Mouse (Mus musculus) limb, embryonic 10.5 days (tissue): ENCODE data around the gene Vezf1. TPM values are rescaled to one million over a fixed set of nuclear protein-coding genes. Genes with fewer than 3 reads are reported as not detected.

Experiments used
- DNase-seq: peaks from one replicate; pipeline ENCODE4 v3.0.0-alpha.2; 2017; ENCODE audit warnings: low spot score
- H3K27ac ChIP-seq: fragments of 300-500 bp; sonication (generic); 2 replicates; pipeline ENCODE4 v1.5.1; 2016; ENCODE audit warnings: mild to moderate bottlenecking
- H3K27me3 ChIP-seq: fragments of 300-500 bp; sonication (generic); 2 replicates; pipeline ENCODE4 v1.6.1; 2016; ENCODE audit warnings: low read depth, mild to moderate bottlenecking; ENCODE audit not compliant: poor library complexity, severe bottlenecking
- H3K36me3 ChIP-seq: fragments of 300-500 bp; sonication (generic); 2 replicates; pipeline ENCODE4 v1.6.1; 2016; ENCODE audit warnings: mild to moderate bottlenecking, moderate library complexity
- H3K4me1 ChIP-seq: fragments of 300-500 bp; sonication (generic); 2 replicates; pipeline ENCODE4 v1.6.1; 2016
- H3K4me3 ChIP-seq: fragments of 300-500 bp; sonication (generic); 2 replicates; pipeline ENCODE4 v1.5.1; 2016; ENCODE audit warnings: mild to moderate bottlenecking, moderate library complexity
- H3K9me3 ChIP-seq: fragments of 300-500 bp; sonication (generic); replicated peaks from 2 replicates; pipeline ENCODE4 v1.6.1; 2016; ENCODE audit warnings: mild to moderate bottlenecking
- WGBS: fragments of 180-500 bp; shearing (Covaris S2); methylation state at CpG from one replicate; pipeline ENCODE4 v1.1.7; 2016; 5-methylcytosine and 5-hydroxymethylcytosine counted together
- polyA plus RNA-seq: library from polyadenylated mRNA; unstranded; fragments of >200 nt; fragmentation: Nextera tagmentation; extraction: Ambion mirVana; gene quantifications from 2 replicates; pipeline ENCODE4 v1.2.1, GENCODE M21; 2016

The Vezf1 gene
- polyA plus RNA-seq, 1 experiment from 2014 or later, result 59.2 TPM

DNA sequence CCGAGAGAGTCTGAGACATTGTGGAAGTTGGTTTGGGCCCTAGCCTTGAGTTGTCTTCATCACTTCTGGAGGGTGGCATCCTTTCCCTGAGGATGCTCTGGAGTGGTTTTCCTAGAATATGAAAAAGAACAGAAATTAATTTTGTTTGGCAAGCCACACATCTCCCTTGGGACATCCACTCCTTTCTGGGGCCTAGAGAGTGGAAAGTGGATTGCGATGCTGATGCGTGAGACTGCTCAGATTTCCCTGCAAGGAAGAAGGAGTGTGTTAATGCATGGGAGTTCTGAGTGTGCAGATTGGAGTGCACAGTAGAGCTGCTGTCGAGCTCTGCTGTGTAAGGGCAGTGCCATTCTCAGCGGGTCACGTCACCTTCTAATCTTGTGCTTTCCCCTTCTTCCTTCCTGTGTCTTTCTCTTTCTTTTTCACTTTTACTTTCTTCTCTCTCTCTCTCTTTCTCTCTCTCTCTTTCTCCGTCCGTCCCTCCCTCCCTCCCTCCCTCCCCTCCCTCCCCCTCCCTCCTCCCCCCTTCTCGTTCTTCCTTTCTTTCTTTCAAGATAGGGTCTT is 42.0 kb downstream of the Vezf1 start:
- WGBS, result 76% methylated on average over 9 of the region's 9 CpGs
- no peaks in the 10 kb centered on the region for H3K27me3 ChIP-seq
- H3K36me3 ChIP-seq, result no peaks in the 10 kb centered on the region
- no peak for DNase-seq
- H3K27ac ChIP-seq, result no peak overlapping the region
- H3K9me3 ChIP-seq, result no peaks in the 10 kb centered on the region
- H3K4me1 ChIP-seq, result peaks cover 86% of the 10 kb centered on the region
- H3K4me3 ChIP-seq, result no peak overlapping the region

DNA sequence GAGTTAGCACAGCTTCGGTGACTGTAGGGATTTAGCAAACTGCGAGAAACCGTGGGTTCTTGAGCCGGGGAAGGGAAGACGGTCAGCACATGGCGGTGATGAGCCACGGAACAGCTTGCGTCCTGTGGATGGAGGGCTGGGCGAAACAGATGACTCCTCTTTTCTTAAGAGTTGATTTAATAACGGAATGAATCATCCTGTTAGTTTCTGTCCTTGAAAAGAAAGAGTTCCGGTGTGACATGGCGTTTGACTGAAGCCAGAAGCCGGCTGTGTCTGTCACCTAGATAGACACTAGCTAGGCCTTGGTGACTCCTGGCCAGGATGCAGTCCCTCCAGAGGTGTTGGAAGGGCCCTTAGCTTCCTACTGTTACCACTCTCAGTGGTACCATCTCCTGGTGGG is 44.0 kb downstream of the Vezf1 start:
- H3K27ac ChIP-seq, result 0 out of 2 replicates have a peak overlapping the region, but pooled peaks have one; percentile 14
- DNase-seq, result no peak

DNA sequence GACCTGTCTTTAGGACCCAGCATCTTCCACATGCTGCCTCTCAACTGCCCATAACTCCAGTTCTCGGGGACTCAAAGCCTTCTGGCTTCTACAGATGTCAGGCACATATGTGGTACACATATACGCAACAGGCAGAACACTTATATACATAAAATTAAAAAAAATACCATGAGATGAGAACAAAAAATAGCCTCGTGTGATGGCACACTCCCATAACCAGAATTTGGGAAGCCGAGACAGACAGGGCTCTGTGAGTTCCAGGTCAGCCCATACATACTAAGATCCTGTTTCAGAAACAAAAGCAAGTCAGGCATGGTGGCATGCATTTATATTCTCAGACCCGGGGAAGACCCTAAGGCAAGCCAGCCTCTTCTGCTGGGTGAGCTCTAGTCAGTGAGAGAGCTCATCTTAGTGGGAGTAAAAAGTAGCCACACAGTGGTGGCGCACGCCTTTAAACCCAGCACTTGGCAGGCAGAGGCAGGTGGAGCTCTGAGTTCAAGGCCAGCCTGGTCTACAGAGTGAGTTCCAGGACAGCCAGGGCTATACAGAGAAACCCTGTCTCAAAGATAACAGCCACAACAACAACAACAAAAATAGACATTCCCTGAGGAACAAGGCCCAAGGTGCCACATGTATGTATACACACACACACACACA is 44.7 kb downstream of the Vezf1 start:
- 0 out of 2 replicates have a peak overlapping the region, but pooled peaks have one; percentile 16 for H3K27ac ChIP-seq
- H3K36me3 ChIP-seq, result no peaks in the 10 kb centered on the region
- no peaks in the 10 kb centered on the region for H3K27me3 ChIP-seq
- H3K9me3 ChIP-seq, result no peaks in the 10 kb centered on the region
- 85% methylated on average over 7 of the region's 7 CpGs for WGBS
- no peak overlapping the region for H3K4me3 ChIP-seq
- H3K4me1 ChIP-seq, result peaks cover 92% of the 10 kb centered on the region
- no peak for DNase-seq

More for the DNA sequence above, 44.0 kb downstream of the Vezf1 start:
- H3K36me3 ChIP-seq, result no peaks in the 10 kb centered on the region
- no peaks in the 10 kb centered on the region for H3K9me3 ChIP-seq
- no peak overlapping the region for H3K4me3 ChIP-seq
- 49% methylated on average over 13 of the region's 13 CpGs for WGBS
- peaks cover 91% of the 10 kb centered on the region for H3K4me1 ChIP-seq
- no peaks in the 10 kb centered on the region for H3K27me3 ChIP-seq

DNA sequence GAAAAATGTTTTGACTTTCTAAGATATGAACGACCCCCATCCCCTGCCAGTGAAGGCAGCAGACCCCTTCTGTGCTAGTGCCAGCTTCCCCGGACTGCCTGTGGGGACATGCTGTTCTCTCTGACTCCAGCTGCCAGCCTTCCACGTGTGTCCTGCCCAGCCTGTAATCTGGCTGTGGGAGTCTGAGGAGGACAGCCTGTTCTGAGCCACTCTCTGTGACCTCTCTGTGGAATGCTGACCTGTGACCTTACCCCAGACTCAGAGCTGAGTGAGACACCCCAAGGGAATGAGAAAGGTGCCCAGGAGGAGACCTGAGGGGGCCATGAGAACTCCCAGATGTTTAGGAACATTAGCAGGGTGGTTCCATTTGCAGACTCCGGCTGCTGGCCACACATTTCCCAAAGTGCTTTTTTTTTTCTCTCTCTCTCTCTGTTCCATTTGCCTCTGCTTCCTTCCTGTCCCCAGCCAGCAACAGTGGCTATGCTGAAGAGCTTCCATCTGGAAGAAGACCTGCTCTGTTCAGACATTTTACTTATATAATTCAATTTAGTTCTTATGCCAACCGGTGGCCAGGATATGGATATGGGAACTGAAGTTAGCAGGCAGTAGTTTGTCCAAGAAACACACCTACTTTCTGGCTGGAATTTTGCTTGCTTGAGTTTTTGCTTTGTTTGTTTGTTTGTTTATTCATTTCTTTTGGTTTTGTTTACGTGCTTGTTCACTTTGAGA is 45.6 kb downstream of the Vezf1 start:
- Histone ChIP-seq H3K4me1 (peaks cover 94% of the 10 kb centered on the region), H3K27ac (peak overlapping the region; percentile 47), H3K27me3 (no peaks in the 10 kb centered on the region), H3K36me3 (no peaks in the 10 kb centered on the region), H3K9me3 (no peaks in the 10 kb centered on the region), H3K4me3 (no peak overlapping the region)
- no peak for DNase-seq
- WGBS, result 46% methylated on average over 6 of the region's 6 CpGs

DNA sequence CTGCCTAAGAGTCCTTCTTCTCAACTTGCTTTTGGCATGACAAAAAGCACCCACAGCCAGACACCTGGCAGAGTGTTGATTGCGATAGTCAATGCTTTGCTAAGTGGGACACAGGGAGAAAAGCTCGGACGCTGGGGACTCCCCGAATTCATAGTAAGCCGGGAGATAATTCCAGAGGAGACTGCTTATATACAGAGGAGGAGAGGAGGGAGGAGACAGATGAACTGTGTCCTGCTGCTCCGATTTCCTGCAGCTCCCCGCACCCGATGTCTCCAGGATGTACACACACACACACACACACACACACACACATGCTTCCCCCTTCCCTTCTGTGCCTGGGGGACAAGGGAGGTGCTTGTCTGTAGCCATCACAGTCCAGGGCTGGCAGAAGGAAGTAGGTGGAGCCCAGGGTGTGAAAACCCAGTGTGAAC is 46.8 kb downstream of the Vezf1 start:
- Histone ChIP-seq H3K27me3 (no peaks in the 10 kb centered on the region), H3K27ac (peak overlapping the region; percentile 72)
- WGBS, result 46% methylated on average over 8 of the region's 8 CpGs

DNA sequence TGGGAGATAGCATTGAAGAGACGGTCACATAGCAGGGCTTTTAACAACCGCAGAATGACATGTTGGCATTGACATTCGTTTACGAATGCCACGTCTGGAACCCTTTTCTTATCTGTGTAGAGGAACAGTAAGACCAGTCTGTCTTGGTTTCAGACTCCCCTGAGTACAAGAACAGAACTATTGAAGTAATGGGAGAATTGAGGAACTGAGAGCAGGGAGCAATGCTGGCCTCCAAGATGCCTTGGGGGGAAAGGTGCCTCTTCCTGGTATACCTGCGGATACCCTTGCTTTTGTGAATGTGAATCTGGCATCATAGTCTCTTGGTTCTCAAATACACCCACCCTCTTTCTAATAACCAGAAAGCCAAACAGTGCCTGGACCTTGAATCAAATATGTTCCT is 48.5 kb downstream of the Vezf1 start:
- WGBS, result 91% methylated on average over 6 of the region's 6 CpGs
- peaks cover 83% of the 10 kb centered on the region for H3K4me1 ChIP-seq

More for the DNA sequence above, 46.8 kb downstream of the Vezf1 start:
- Histone ChIP-seq H3K36me3 (no peaks in the 10 kb centered on the region), H3K4me1 (peaks cover 94% of the 10 kb centered on the region), H3K9me3 (no peaks in the 10 kb centered on the region), H3K4me3 (no peak overlapping the region)
- DNase-seq, result no peak

DNA sequence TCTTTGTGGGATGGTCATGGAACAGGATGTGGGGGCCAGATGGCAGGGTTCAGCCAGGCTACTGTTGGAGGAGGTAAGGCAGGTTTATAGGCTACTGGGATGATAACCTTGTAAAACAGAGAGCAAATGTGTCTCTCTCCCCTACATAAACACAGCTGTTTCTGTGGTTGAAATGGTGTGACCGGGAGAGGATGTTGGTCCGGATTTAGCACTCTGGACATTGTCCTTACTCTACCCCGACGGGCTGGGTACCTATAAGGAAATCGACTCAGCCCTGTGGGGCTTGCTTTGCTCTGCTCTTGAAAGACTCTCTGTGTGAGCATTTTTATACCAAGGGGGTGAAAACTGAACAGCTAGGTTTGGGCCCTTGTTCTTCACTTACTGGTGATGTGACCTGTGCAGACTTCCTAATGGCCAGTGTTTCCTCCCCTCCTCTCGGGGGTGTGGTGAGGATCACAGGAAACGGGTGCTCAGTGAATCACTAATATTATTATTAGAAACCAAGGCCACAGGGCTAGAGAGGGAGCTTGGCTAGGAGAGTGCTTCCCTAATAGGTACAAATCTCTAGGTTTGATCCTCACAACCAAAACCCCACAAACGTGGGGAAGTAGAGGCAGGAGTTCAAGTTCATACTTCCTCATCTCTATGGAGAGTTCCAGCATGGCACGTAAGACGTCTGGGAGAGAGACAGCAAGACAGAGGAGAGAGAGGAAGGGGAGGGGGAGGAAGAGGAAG is 49.4 kb downstream of the Vezf1 start:
- WGBS, result 60% methylated on average over 10 of the region's 10 CpGs
- Histone ChIP-seq H3K4me3 (no peak overlapping the region), H3K36me3 (peaks cover 4% of the 10 kb centered on the region; the same call in 1 of the 2 replicates), H3K27me3 (no peaks in the 10 kb centered on the region), H3K4me1 (peaks cover 81% of the 10 kb centered on the region), H3K27ac (peak overlapping the region; percentile 90), H3K9me3 (no peaks in the 10 kb centered on the region)
- no peak for DNase-seq

More for the DNA sequence above, 48.5 kb downstream of the Vezf1 start:
- peak overlapping the region; percentile 90; the same call in 1 of the 2 replicates for H3K27ac ChIP-seq
- no peak for DNase-seq
- H3K9me3 ChIP-seq, result no peaks in the 10 kb centered on the region
- no peaks in the 10 kb centered on the region for H3K27me3 ChIP-seq
- peaks cover 4% of the 10 kb centered on the region; the same call in 1 of the 2 replicates for H3K36me3 ChIP-seq
- no peak overlapping the region for H3K4me3 ChIP-seq

DNA sequence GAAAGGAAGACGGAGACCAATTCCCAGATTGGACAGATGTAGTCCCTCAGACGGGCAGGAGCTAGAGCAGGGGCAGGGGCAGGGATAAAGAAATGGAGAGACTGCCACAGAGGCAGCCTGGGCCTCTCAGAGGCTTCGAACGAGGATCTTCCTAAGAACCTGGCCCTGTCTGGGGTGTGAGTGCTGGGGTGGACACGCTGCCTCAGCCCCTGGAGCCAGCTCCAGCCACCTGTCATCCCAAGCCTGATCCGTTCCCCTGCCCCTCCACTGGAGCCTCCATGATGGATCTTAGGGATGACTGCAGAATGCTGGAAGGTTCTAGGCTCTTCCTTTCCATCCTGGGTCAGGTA is 50.0 kb downstream of the Vezf1 start:
- Histone ChIP-seq H3K4me1 (peaks cover 80% of the 10 kb centered on the region), H3K27me3 (no peaks in the 10 kb centered on the region), H3K27ac (peak overlapping the region; percentile 90), H3K4me3 (no peak overlapping the region), H3K36me3 (peaks cover 4% of the 10 kb centered on the region; the same call in 1 of the 2 replicates), H3K9me3 (no peaks in the 10 kb centered on the region)
- whole genome bisulfite sequencing, result 61% methylated on average over 6 of the region's 6 CpGs
- no peak for DNase-seq

DNA sequence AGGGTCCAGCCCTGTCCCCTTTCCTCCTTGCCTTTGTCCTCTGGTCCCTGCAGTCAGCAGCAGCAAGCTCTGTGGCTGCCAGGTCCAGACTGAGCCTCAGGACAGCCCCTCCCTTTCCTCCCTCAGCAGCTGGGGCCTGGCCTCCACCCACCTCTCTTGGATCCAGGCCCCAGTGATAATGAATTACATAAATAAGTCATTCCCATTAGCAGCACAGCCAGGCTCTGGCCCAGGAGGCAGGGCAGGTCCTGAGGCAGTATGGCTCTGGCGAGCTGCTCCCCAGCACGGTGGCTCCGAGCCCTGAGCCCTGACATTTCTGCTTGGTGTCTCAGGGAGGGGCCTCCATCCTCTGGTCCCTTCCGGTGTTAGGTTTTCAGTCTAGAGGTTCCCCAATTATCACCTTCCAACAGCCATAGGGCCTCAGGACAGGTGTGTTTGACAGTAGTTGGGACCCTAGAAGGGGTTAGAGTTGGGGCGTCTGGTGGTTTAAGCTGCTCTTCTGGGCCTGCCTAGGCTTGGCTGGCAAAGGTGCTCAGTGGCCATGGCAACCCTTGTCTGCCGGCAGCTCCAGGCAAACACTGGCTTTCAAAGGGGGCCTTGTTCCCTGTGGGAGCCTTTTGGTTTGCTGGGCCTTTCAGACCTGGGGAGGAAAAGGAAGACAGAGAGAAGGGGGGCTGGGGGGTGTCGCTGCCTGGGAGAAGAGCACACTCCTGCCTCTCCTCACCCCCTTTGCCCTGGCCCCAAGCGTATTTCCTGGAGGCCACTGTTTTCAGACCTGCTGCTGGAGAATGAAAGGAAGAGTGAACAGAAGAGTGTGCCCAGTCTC is 51.0 kb downstream of the Vezf1 start:
- peak; percentile 69 for DNase-seq
- Histone ChIP-seq H3K27me3 (no peaks in the 10 kb centered on the region), H3K27ac (peak overlapping the region; percentile 90), H3K4me3 (peak overlapping the region; percentile 27), H3K36me3 (peaks cover 4% of the 10 kb centered on the region; the same call in 1 of the 2 replicates), H3K4me1 (peaks cover 74% of the 10 kb centered on the region), H3K9me3 (no peaks in the 10 kb centered on the region)
- WGBS, result 11% methylated on average over 8 of the region's 8 CpGs

DNA sequence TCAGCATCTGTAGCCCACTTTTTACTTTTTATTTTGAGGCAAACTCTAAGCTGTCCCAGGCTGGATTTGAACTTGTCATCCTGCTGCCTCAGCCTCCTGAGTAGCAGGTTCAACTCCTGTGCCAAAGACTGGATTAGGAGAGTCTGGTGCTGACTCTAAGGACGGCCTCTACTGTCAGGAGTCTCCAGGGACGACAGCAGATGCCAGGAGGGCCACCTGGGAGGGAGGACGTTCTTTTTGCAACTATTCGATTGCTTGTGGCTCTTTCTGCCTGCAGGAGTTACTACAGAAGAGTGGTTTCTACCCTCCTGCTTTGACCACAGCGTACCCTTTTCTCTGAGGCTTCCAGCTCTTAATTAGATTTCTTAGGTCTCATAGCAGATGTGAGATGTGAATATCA is 54.5 kb downstream of the Vezf1 start:
- Histone ChIP-seq H3K27me3 (no peaks in the 10 kb centered on the region), H3K4me1 (peaks cover 59% of the 10 kb centered on the region), H3K36me3 (peaks cover 4% of the 10 kb centered on the region; the same call in 1 of the 2 replicates), H3K27ac (no peak overlapping the region), H3K9me3 (no peaks in the 10 kb centered on the region), H3K4me3 (no peak overlapping the region)
- no peak for DNase-seq
- WGBS, result 58% methylated on average over 5 of the region's 5 CpGs

DNA sequence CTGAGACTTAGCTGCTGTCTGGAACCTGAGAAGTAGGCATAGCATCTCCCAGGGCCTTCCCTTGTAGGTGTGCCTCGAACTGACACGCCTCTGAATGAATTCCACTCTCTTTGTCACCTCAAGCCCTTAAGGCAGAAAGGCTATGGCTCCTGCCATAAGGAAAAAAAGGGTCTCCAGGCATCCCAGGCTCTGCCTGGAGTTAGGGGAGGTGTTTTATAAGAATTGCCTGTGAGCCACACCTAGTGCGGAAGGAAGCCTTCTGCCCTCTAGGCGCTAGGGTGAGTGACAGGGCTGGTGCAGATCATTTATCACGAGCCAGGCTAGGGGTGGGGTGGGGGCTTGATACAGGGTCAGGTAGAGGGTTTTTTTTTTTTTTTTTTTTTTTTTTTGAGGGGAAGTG is 54.9 kb downstream of the Vezf1 start:
- no peak overlapping the region for H3K4me3 ChIP-seq
- no peak for DNase-seq
- H3K4me1 ChIP-seq, result peaks cover 54% of the 10 kb centered on the region
- peak overlapping the region; percentile 37; the same call in 1 of the 2 replicates for H3K27ac ChIP-seq
- 57% methylated on average over 5 of the region's 5 CpGs for whole genome bisulfite sequencing
- H3K27me3 ChIP-seq, result no peaks in the 10 kb centered on the region
- peaks cover 4% of the 10 kb centered on the region; the same call in 1 of the 2 replicates for H3K36me3 ChIP-seq
- no peaks in the 10 kb centered on the region for H3K9me3 ChIP-seq

DNA sequence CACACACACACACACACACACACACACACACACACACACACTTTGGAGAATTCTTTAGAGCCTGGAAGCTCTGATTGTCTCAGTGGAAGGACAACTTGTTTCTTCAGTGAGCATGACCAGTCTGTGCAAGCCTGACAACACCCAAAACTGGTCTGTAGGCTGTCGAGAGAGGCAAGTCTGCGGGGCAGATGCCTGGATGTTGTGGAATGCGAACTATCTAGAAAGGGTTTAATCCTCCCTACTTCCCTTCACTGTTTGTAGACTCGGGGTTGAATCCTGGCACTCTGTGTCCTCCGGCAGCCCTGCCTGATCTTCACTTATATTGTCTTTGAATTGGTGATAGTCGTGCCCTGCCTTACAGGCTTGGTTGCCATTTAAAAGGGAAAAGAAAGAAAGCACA is 55.7 kb downstream of the Vezf1 start:
- 36% methylated on average over 6 of the region's 6 CpGs for WGBS
- H3K27ac ChIP-seq, result no peak overlapping the region
- peaks cover 47% of the 10 kb centered on the region for H3K4me1 ChIP-seq
- H3K27me3 ChIP-seq, result no peaks in the 10 kb centered on the region
- H3K4me3 ChIP-seq, result no peak overlapping the region
- no peak for DNase-seq
- H3K36me3 ChIP-seq, result peaks cover 4% of the 10 kb centered on the region; the same call in 1 of the 2 replicates
- H3K9me3 ChIP-seq, result no peaks in the 10 kb centered on the region
